Mouse (Mus musculus): ENCODE measurements around the gene Eftud2. TPM values are rescaled to one million over a fixed set of nuclear protein-coding genes. Genes with fewer than 3 reads are reported as not detected.

Gene Eftud2
- total and polyA plus RNA-seq, 3 experiments: 135 to 403 (median 216) TPM

DNA sequence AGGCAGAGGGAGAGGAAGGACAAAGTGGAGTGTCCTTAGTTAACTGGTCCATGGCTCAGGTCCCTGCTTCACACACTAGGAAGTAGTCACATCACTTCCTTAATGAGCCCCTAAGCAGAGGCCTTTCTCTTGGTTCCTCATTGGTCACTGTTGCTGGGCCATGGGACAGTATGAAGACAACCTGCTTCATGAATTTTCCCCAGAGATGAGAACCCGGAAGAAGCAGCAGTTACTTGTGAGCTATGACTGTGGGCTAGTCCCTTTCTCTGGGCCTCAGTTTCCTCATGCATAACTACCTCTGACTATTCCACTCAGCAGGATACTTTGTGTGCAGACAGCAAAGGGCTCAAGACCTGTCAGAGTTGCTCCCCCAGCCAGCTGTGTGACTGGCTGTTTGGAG, 43.4 kb downstream of the Eftud2 start:
- dilution Hi-C loops (cut with MboI; ENCODE audit: extremely low pct_ligation_motif_present, extremely low pct_unique_long_range_greater_than_20kb, low sequenced_read_pairs): no loop called here
- in situ Hi-C loops (cut with MboI; ENCODE audit: low pct_ligation_motif_present, low pct_unique_long_range_greater_than_20kb, low sequenced_read_pairs): no loop called here
- Histone ChIP-seq H3K4me3 (replicated peaks in 1 of 3; ENCODE audit: low read depth in 2 of 3, low read length in 2 of 3, poor library complexity in 1 of 3) (no peak overlapping the region), H3K4me1 (ENCODE audit: control insufficient read depth in 1 of 2, insufficient read depth in 2 of 2) (peaks cover 0 to 19% of the 10 kb centered on the region in 2 experiments; a peak in 2 of 4 replicates), H3K9ac (ENCODE audit: insufficient read depth, low read depth) (no peak overlapping the region), H3K27me3 (replicated peaks) (no peaks in the 10 kb centered on the region), H3K79me2 (replicated peaks; ENCODE audit: control insufficient read depth, extremely low read depth, insufficient read depth, poor library complexity, severe bottlenecking) (no peaks in the 10 kb centered on the region), H3K36me3 (replicated peaks in 1 of 2; ENCODE audit: control insufficient read depth in 1 of 2, insufficient read depth in 1 of 2, low read length in 1 of 2) (peaks cover 55 to 74% of the 10 kb centered on the region in 2 experiments), H3K9me3 (replicated peaks; ENCODE audit: low read length) (no peaks in the 10 kb centered on the region), H3K4me2 (ENCODE audit: insufficient read depth, low read depth, poor library complexity, severe bottlenecking) (no peak overlapping the region), H3K27ac (ENCODE audit: insufficient read depth, low read depth) (no peak overlapping the region)
- peak; percentile 57 for DNase-seq (ENCODE audit: extremely low read depth)
- TF ChIP-seq ELF1 (IDR thresholded peaks at IDR 0.05; ENCODE audit: low read depth, low read length): peak; percentile 53
- TF ChIP-seq USF1 (IDR thresholded peaks at IDR 0.05; ENCODE audit: low read depth, low read length): no peak

DNA sequence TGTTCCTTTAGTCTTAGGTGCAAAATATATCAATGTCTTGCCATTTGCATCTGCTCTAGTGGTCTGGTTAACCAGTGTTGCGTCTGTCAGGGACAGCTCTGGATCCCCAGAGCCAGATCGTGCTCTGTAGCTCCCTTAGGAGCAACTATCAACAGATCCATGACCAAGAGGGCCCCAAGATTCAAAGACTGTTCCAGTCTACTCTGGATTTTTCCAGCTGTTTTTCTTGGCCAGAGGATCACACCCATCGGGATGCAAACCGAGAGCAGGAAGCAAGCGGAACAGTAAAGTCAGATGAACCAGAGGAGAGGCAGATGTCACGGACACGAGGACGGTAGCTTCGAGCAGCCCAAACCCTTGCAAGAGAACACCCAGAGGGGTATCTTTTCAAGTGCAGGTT, 44.6 kb downstream of the Eftud2 start:
- Histone ChIP-seq H3K9me3 (replicated peaks; ENCODE audit: low read length) (no peaks in the 10 kb centered on the region), H3K4me3 (replicated peaks in 1 of 3; ENCODE audit: low read depth in 2 of 3, low read length in 2 of 3, poor library complexity in 1 of 3) (no peak overlapping the region), H3K9ac (ENCODE audit: insufficient read depth, low read depth) (no peak overlapping the region), H3K4me1 (ENCODE audit: control insufficient read depth in 1 of 2, insufficient read depth in 2 of 2) (peaks cover 0 to 19% of the 10 kb centered on the region in 2 experiments; a peak in 2 of 4 replicates), H3K4me2 (ENCODE audit: insufficient read depth, low read depth, poor library complexity, severe bottlenecking) (no peak overlapping the region), H3K79me2 (replicated peaks; ENCODE audit: control insufficient read depth, extremely low read depth, insufficient read depth, poor library complexity, severe bottlenecking) (no peaks in the 10 kb centered on the region), H3K27ac (ENCODE audit: insufficient read depth, low read depth) (no peak overlapping the region), H3K27me3 (replicated peaks) (peaks cover 2% of the 10 kb centered on the region), H3K36me3 (replicated peaks in 1 of 2; ENCODE audit: control insufficient read depth in 1 of 2, insufficient read depth in 1 of 2, low read length in 1 of 2) (peaks cover 43 to 62% of the 10 kb centered on the region in 2 experiments)
- TF ChIP-seq SMC3 (IDR thresholded peaks at IDR 0.05; ENCODE audit: low read depth, low read length) (no peak), JUN (IDR thresholded peaks at IDR 0.05; ENCODE audit: insufficient read depth, low read depth, low read length) (no peak), CHD1 (IDR thresholded peaks at IDR 0.05; ENCODE audit: low read depth, low read length) (no peak), GABPA (IDR thresholded peaks at IDR 0.05; ENCODE audit: insufficient replicate concordance, low read depth, low read length) (no peak), USF1 (IDR thresholded peaks at IDR 0.05; ENCODE audit: low read depth, low read length) (no peak), NELFE (IDR thresholded peaks at IDR 0.05; ENCODE audit: low read depth, low read length) (no peak), MAZ (IDR thresholded peaks at IDR 0.05; ENCODE audit: low read depth, low read length) (no peak), ZNF384 (IDR thresholded peaks at IDR 0.05; ENCODE audit: low read depth, low read length) (no peak)
- no peak for DNase-seq (ENCODE audit: extremely low read depth)
- dilution Hi-C loops (cut with MboI; ENCODE audit: extremely low pct_ligation_motif_present, extremely low pct_unique_long_range_greater_than_20kb, low sequenced_read_pairs): no loop called here
- in situ Hi-C loops (cut with MboI; ENCODE audit: low pct_ligation_motif_present, low pct_unique_long_range_greater_than_20kb, low sequenced_read_pairs): no loop called here

DNA sequence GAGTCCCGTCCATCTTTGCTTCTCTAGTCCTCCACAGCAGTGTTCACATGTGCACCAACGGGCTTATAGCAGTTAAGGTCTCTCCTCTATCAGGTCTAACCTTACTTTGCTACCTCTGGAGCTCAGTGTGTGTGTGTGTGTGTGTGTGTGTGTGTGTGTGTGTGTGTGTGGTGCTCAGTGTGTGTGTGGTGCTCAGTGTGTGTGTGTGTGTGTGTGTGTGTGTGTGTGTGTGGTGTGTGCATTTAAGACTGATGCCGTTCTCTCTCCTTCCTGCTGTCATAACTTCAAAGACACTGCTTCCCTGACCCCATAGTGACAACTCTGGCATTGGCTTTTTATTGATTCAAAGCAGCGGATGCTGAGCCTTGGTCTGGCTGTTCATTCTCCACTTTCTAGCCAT, 45.2 kb downstream of the Eftud2 start, which contains the start of gene Higd1b:
Gene Higd1b (plus strand): TSS at position 301 of the 400 bp plus-strand sequence.
- H3K27ac ChIP-seq (ENCODE audit: insufficient read depth, low read depth): no peak within 1 kb of the TSS
- H3K4me1 ChIP-seq (ENCODE audit: control insufficient read depth in 1 of 2, insufficient read depth in 2 of 2): peaks cover 0 to 19% of the 10 kb centered on the region in 2 experiments; a peak in 2 of 4 replicates
- H3K27me3 ChIP-seq (replicated peaks): peaks cover 8% of the 10 kb centered on the region
- H3K9me3 ChIP-seq (replicated peaks; ENCODE audit: low read length): no peaks in the 10 kb centered on the region
- no peak for TF ChIP-seq ZNF384 (IDR thresholded peaks at IDR 0.05; ENCODE audit: low read depth, low read length)
- TF ChIP-seq POLR2AphosphoS2 (IDR thresholded peaks at IDR 0.05; ENCODE audit: low read depth, low read length): peak; percentile 59; the same call in 1 of the 2 replicates
- no peak for DNase-seq (ENCODE audit: extremely low read depth)
- dilution Hi-C loops (cut with MboI; ENCODE audit: extremely low pct_ligation_motif_present, extremely low pct_unique_long_range_greater_than_20kb, low sequenced_read_pairs): no loop called here
- no peak within 1 kb of the TSS for H3K4me3 ChIP-seq (replicated peaks in 1 of 3; ENCODE audit: low read depth in 2 of 3, low read length in 2 of 3, poor library complexity in 1 of 3)
- in situ Hi-C loops (cut with MboI; ENCODE audit: low pct_ligation_motif_present, low pct_unique_long_range_greater_than_20kb, low sequenced_read_pairs): no loop called here
- H3K36me3 ChIP-seq (replicated peaks in 1 of 2; ENCODE audit: control insufficient read depth in 1 of 2, insufficient read depth in 1 of 2, low read length in 1 of 2): peaks cover 38 to 57% of the 10 kb centered on the region in 2 experiments
- H3K4me2 ChIP-seq (ENCODE audit: insufficient read depth, low read depth, poor library complexity, severe bottlenecking): no peak within 1 kb of the TSS
- no peak within 1 kb of the TSS for H3K9ac ChIP-seq (ENCODE audit: insufficient read depth, low read depth)
- no peaks in the 10 kb centered on the region for H3K79me2 ChIP-seq (replicated peaks; ENCODE audit: control insufficient read depth, extremely low read depth, insufficient read depth, poor library complexity, severe bottlenecking)
